Mouse (Mus musculus): ENCODE data around the gene Rpgrip1. TPM values are rescaled to one million over a fixed set of nuclear protein-coding genes. Genes with fewer than 3 reads are reported as not detected.

The Rpgrip1 gene
- polyA plus RNA-seq, 1 experiment: 406 TPM

DNA sequence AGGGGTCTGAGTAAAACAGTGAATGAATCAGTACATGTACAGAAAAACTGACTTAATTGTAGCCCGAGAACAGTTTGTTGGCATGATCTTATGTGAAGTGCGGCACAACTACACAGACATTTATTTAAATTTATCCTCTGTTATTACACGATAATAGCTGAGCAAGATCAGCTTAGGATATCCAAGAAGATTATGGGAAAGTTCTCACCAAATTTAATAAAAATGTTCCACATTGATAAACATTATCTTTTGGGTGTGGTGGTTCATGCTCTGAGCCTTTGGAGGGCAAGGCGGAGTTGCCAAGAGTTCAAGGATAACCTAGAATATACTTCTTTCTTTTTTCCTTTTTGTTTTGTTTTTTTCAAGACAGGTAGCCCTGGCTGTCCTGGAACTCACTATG is 88.9 kb downstream of the Rpgrip1 start:
- Histone ChIP-seq H3K36me3 (ENCODE audit: control insufficient read depth, insufficient read depth, low read length) (peaks cover 1% of the 10 kb centered on the region; the same call in 1 of the 2 replicates), H3K27me3 (ENCODE audit: control insufficient read depth, insufficient read depth, low read length) (no peaks in the 10 kb centered on the region), H3K4me1 (ENCODE audit: control insufficient read depth, insufficient read depth, low read length) (peaks cover 2% of the 10 kb centered on the region), H3K27ac (ENCODE audit: control insufficient read depth, insufficient read depth, low read depth, low read length) (no peak overlapping the region), H3K4me3 (ENCODE audit: control insufficient read depth, low read depth, low read length) (no peak overlapping the region)
- TF ChIP-seq CTCF (IDR thresholded peaks at IDR 0.05; ENCODE audit: control insufficient read depth, insufficient read depth, insufficient replicate concordance, low read depth, low read length) (no peak), POLR2A (IDR thresholded peaks at IDR 0.05; ENCODE audit: control insufficient read depth, low read depth, low read length) (no peak)

Other genes with a start within 250 kb of the Rpgrip1 start
- gene Mettl17, start 225.9 kb upstream of the Rpgrip1 start, polyA plus RNA-seq (2012; rRNA removed): 14.4 and 15.8 TPM in 2 replicates
- gene Slc39a2, start 217.8 kb upstream of the Rpgrip1 start, polyA plus RNA-seq (2012; rRNA removed): 0.14 and 0.30 TPM in 2 replicates
- 27.3 and 31.6 TPM in 2 replicates for gene Ndrg2, start 196.5 kb upstream of the Rpgrip1 start, polyA plus RNA-seq (2012; rRNA removed)
- 153 and 181 TPM in 2 replicates for gene Tppp2, start 192.3 kb upstream of the Rpgrip1 start, polyA plus RNA-seq (2012; rRNA removed)
- 0.07 TPM in 1 of 2 replicates, not detected in the other for gene Rnase13, start 187.9 kb upstream of the Rpgrip1 start, polyA plus RNA-seq (2012; rRNA removed)
- gene Arhgef40, start 126.0 kb upstream of the Rpgrip1 start, polyA plus RNA-seq (2012; rRNA removed): 5.6 and 6.6 TPM in 2 replicates
- 2.0 and 2.1 TPM in 2 replicates for gene Tmem253, start 95.0 kb upstream of the Rpgrip1 start, polyA plus RNA-seq (2012; rRNA removed)
- gene Zfp219, start 90.0 kb upstream of the Rpgrip1 start, polyA plus RNA-seq (2012; rRNA removed): 161 and 174 TPM in 2 replicates
- gene Olfr221, start 68.2 kb upstream of the Rpgrip1 start, polyA plus RNA-seq (2012; rRNA removed): 0.45 and 0.53 TPM in 2 replicates
- 55.9 and 64.2 TPM in 2 replicates for gene Hnrnpc, start 6.7 kb upstream of the Rpgrip1 start, polyA plus RNA-seq (2012; rRNA removed)
- gene Supt16, start 86.7 kb downstream of the Rpgrip1 start, polyA plus RNA-seq (2012; rRNA removed): 9.0 and 12.2 TPM in 2 replicates
- gene Chd8, start 147.1 kb downstream of the Rpgrip1 start, polyA plus RNA-seq (2012; rRNA removed): 16.4 and 17.5 TPM in 2 replicates
- 41.5 and 47.3 TPM in 2 replicates for gene Tox4, start 168.4 kb downstream of the Rpgrip1 start, polyA plus RNA-seq (2012; rRNA removed)
- 16.5 and 20.0 TPM in 2 replicates for gene Rab2b, start 168.8 kb downstream of the Rpgrip1 start, polyA plus RNA-seq (2012; rRNA removed)
- 7.8 and 9.6 TPM in 2 replicates for gene Mettl3, start 194.4 kb downstream of the Rpgrip1 start, polyA plus RNA-seq (2012; rRNA removed)
- 0.55 and 0.56 TPM in 2 replicates for gene Sall2, start 218.1 kb downstream of the Rpgrip1 start, polyA plus RNA-seq (2012; rRNA removed)
- not detected in 2 replicates for gene Olfr1513, start 245.7 kb downstream of the Rpgrip1 start, polyA plus RNA-seq (2012; rRNA removed)

All from testis, adult 2 months (tissue).